Mouse (Mus musculus) 3134 (cell line): Measurements from ENCODE around the gene Nectin1.

Source experiments
- DNase-seq: peaks from one replicate; pipeline ENCODE4 v3.0.0-alpha.2; 2011; ENCODE audit warnings: low spot score; ENCODE audit not compliant: insufficient read length; ENCODE audit errors: extremely low read depth

Gene Nectin1

GRCm38 (mm10) chr9:43743647-43744137 is at the start of gene Nectin1:
Gene Nectin1 (plus strand): TSS chr9:43743984.
- peak; percentile 88 for DNase-seq

- no peak for DNase-seq
Observed at GRCm38 (mm10) chr9:43698080-43698712, 45.6 kb upstream of the Nectin1 start.

DNA sequence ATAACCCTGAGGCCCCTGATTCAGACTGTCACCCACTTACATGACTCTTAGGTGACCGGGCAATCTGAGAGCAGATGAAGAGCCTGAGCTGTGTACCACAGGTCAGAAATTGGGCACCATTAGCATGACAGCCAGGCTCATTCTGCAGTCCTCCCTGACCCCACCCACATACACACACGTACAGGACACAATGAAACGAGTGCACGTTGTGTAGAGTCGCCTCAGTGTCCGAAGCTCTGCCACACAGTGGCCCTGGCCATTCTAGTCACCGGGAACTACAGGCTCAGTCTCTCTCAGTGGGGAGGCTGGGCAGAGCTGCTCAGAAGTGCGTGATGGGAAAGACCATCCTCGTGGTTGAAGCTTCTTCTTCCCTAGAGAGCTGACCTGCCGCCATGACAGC is 44.9 kb upstream of the Nectin1 start:
- DNase-seq: no peak

DNA sequence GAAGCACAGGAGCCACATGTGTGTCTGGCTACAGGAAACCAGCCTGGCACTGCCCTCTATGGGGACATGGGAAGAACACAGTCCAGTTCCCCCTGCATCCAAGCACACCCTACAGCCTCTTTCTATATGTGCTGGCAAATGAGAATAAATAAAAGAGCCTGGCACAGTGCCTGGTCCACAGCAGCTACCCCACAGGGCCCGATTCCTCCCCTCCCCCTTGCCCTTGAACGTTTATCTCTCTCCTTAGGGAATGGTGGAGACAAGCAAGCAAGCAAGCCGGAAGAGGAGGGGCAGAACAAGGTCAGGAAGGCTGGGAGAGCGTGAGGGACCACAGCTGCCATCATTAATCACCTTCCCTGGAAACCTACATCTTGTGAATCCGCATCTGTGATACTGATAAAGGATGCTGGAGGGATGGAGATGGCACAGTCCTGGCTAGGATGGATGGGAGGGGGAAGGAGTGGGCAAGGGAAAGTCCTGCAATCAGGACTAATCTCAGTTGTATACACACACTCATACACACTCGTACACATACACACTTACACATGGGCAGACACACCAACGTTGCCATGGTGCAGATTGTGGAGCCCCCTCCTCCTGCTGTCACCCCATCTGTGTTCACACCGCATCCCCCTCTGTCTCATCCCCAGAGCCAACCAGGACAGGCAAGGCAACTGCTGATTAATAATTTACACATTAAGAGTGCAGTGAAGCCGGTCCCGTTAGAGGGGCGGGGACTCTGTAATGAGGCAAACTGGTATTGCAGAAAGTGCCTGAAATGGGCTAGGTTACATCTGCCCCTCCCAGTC is 44.2 kb upstream of the Nectin1 start:
- no peak for DNase-seq

GRCm38 (mm10) chr9:43700226-43700579 is 43.6 kb upstream of the Nectin1 start:
- no peak for DNase-seq

DNA sequence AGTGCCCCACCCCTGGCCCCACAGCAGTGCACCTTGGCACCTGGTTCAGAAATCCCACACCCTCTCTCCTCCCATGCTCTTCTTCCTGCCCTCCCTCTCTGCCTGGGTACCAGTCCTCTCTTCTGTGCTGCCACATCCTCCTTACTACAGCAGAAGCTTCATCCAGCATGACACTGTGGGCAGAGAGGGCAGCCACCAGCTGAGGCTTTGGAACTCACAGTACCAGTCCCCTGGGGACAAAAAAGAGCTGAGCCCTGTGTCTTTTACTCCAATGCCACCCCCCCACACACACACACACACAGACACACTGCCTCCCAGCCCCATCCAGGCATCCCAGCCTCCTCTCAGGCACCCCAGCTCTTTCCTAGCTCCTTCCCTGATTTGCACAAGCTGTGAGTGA is 42.0 kb upstream of the Nectin1 start:
- no peak for DNase-seq

- no peak for DNase-seq
Observed at GRCm38 (mm10) chr9:43707571-43707970, 36.2 kb upstream of the Nectin1 start.

DNA sequence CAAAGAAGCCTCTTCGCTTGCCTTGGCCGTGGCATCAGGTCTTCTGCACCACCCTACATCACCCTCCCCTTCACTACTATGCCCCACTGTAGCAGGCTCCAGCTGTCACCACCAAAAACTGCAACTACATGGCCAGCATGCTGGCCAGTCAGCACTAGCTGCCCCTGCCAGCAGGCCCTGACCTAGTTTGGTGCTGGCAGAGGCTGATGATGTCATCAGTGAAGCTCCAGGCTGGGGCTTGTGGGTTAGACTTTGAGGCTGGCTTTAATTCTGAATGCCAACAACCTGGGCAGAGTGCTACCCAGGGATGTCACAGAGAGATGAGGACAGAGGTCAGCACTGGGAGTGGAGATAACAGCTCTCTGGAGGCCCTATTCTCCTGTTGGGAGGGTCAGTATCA is 35.1 kb upstream of the Nectin1 start:
- peak; percentile 36 for DNase-seq

DNA sequence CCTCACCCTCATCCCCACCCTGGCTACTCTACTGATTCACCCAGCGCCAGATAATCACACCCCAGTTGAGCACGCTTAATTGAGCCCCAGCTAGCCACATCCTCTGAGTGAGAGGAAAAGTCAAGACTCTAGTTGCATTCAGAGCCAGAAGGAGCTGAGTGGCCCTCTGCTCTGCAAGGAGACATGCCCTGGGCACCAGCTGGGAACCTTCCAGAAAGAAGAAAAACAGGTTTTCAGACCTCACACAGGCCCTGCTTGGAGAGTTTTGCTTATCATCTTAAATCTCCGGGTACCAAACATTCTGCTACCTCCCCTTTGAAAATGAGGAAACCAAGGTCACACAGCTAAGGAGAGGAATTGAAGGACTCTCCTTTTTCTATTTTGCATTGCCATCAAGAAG is 30.4 kb upstream of the Nectin1 start:
- no peak for DNase-seq

GRCm38 (mm10) chr9:43719407-43719839 is 24.4 kb upstream of the Nectin1 start:
- DNase-seq: peak; percentile 52

- no peak for DNase-seq
Observed at GRCm38 (mm10) chr9:43720046-43720445, 23.7 kb upstream of the Nectin1 start.

GRCm38 (mm10) chr9:43724093-43724492 is 19.7 kb upstream of the Nectin1 start:
- no peak for DNase-seq

- no peak for DNase-seq
Observed at GRCm38 (mm10) chr9:43729450-43730266, 14.1 kb upstream of the Nectin1 start.

- no peak for DNase-seq
Observed at GRCm38 (mm10) chr9:43730284-43731027, 13.3 kb upstream of the Nectin1 start.

DNA sequence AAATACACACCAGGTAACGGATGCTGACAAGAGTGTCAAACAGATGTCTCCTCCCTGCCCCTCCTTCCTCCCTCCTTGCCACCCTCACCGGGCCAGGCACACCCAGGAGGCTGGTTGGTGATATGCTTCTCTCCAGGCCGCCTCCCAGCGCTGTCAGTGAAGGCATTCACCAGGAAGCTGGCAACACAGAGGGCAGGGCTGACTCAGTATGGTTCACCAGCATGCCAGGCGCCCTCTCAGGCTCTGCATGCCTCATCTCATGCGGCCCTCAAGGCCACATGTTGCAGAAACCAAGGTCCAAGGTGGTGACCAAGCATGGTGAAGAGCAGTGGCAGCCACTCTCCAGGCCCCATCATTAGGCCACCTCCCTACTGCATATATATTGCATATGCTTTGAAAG is 11.9 kb upstream of the Nectin1 start:
- DNase-seq: peak; percentile 55

- DNase-seq: no peak
Observed at GRCm38 (mm10) chr9:43732671-43733070, 11.1 kb upstream of the Nectin1 start.

- no peak for DNase-seq
Observed at GRCm38 (mm10) chr9:43734952-43735351, 8.8 kb upstream of the Nectin1 start.

DNA sequence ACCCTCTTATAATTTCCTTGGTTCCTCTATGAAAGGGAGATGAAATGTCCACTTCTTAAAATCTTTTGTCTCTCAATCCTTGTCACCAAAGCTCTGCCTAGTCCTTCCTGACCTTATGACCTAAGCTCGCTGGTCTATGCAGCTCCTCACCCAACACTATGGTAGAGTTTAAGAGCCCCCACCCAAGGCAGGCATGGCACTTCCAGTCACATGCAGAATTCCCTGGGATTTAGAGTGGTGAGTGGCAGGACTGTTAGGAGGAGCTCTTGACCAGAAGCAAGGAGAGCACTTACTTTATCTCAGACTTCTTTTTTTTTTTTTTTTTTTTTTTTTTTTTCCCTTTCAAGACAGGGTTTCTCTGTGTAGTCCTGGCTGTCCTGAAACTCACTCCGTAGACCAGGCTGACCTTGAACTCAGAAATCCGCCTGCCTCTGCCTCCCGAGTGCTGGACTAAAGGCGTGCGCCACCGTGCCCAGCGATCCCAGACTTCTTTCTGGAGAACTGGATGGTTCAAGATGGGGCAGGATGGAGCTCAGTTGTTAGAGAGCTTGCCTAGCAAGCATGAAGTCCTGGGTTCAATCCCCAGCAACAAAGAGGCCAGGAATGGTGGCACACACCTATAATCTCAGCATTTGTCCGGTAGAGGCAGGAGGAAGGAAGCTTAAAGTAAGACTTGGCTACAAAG is 7.6 kb upstream of the Nectin1 start:
- no peak for DNase-seq

DNA sequence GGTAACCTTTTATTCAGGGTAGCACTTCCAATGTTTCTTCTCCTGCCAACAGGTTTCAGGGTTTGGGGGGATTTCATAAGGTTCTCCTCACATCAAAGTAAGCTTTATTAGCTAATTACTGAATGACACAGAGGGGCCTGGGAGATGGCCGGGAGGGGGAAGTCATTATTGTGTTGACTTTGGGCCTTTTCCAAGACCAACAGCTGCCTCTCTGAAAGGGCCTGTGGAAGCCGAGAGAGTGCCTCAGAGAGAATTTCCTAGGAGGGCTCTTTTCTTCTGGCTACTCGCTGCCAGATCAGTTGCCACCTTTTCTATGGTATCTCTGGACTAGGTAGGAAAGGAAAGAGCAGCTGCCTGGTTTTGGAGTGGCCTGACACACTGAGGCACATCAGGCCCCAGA is 6.5 kb upstream of the Nectin1 start:
- DNase-seq: no peak

DNA sequence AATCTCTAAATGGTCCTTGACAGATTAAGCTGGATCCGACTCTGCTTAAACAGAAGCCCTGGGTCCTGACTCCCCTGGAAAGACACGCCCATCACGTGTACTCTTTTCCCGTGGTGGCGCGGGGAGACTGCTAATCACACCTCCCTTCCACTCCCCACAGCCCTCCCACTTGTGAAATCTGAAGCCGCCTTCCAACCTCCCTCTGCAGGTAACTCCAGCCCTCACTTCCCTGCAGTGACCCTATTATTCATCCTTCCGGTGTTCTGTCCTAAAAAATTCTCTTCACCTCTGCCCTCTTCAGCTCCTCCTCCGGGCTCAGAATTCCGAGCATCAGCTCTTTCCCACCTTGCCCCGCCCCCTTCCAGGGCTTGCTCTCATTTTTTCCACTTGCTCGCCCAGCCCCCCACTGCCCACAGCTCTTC is 5.9 kb upstream of the Nectin1 start:
- DNase-seq: no peak
